9 mouse cellular contexts compared by ENCODE assay signal in genomic region chr10:93335828-93336461, GRCm38 (mm10). TPM values are rescaled to one million over a fixed set of nuclear protein-coding genes. Genes with fewer than 3 reads are reported as not detected.
A peak's percentile ranks its signal among the peaks of the same experiment; 100 is the strongest.
DNase-seq lines count a peak whose midpoint lies in the region; ATAC-seq lines count a peak whose summit lies in the region.
"Had no signal": no experiment of that assay in that cellular context is flagged by ENCODE, and none has a peak within 500 bp of the region (broad histone marks: within the 10 kb centered on the region; RNA-seq: fewer than 3 reads in every experiment).

No protein-coding gene starts in this region.

- H3K4me3 ChIP-seq in neural tube, embryonic 13.5 days = no peak overlapping the region
- no peak overlapping the region for H3K4me3 ChIP-seq in kidney, embryonic 16.5 days (ENCODE audit: low read length)

- no peaks in the 10 kb centered on the region for H3K36me3 ChIP-seq in neural tube, embryonic 13.5 days
- H3K36me3 ChIP-seq in kidney, embryonic 16.5 days (ENCODE audit: insufficient read depth, low read length) = no peaks in the 10 kb centered on the region
- H3K36me3 ChIP-seq: G1E had no signal

- DNase-seq in neural tube, embryonic 10.5 days (ENCODE audit: extremely low spot score, low spot score) = no peak
- peak; percentile 93 for DNase-seq in heart, adult 8-10 months (ENCODE audit: low spot score)
- peak; percentile 87 for DNase-seq in lung, postnatal 36 days
- DNase-seq in retina, embryonic 14.5 days (ENCODE audit: low spot score) = no peak
- DNase-seq in cerebellum, adult 11-12 months = no peak
- DNase-seq in left cerebral cortex, postnatal 25 days (ENCODE audit: low spot score in 2 of 2) = no peak

- intact Hi-C loops in left cerebral cortex, postnatal 25 days (cut with DNase I) = no loop called here

- peaks cover 13% of the 10 kb centered on the region; the same call in 1 of the 2 replicates for H3K4me1 ChIP-seq in neural tube, embryonic 13.5 days (replicated peaks)
- H3K4me1 ChIP-seq in kidney, embryonic 16.5 days (ENCODE audit: insufficient read depth, low read length) = peaks cover 7% of the 10 kb centered on the region; the same call in 1 of the 2 replicates

- 86% methylated on average over 16 of the region's 16 CpGs for WGBS in neural tube, embryonic 13.5 days
- 64% methylated on average over 16 of the region's 16 CpGs for WGBS in kidney, embryonic 16.5 days

- H3K27me3 ChIP-seq in neural tube, embryonic 13.5 days = no peaks in the 10 kb centered on the region
- no peaks in the 10 kb centered on the region for H3K27me3 ChIP-seq in kidney, embryonic 16.5 days (ENCODE audit: insufficient read depth, low read length)

- ATAC-seq in neural tube, embryonic 13.5 days (ENCODE audit: low read depth) = no peak
- ATAC-seq in kidney, embryonic 16.5 days (ENCODE audit: low FRiP score, low TSS enrichment) = peak; percentile 77

- no peak overlapping the region for H3K4me2 ChIP-seq in neural tube, embryonic 13.5 days
- no peak overlapping the region for H3K4me2 ChIP-seq in kidney, embryonic 16.5 days (replicated peaks; ENCODE audit: low read depth, low read length)

- no peaks in the 10 kb centered on the region for H3K9me3 ChIP-seq in neural tube, embryonic 13.5 days
- 0 out of 2 replicates have a peak, but pooled peaks cover 3% of the 10 kb centered on the region for H3K9me3 ChIP-seq in kidney, embryonic 16.5 days (ENCODE audit: low read length)
- H3K9me3 ChIP-seq: G1E had no signal

- no peak overlapping the region for H3K9ac ChIP-seq in neural tube, embryonic 13.5 days
- no peak overlapping the region for H3K9ac ChIP-seq in kidney, embryonic 16.5 days (replicated peaks; ENCODE audit: low read length)

- H3K27ac ChIP-seq in neural tube, embryonic 13.5 days (replicated peaks) = 0 out of 2 replicates have a peak overlapping the region, but pooled peaks have one; percentile 28
- H3K27ac ChIP-seq in kidney, embryonic 16.5 days (ENCODE audit: low read length) = peak overlapping the region; percentile 86

RNA-seq across cellular contexts. Expression of gene Elk3, which starts 25.0 kb away (rescaled TPM):
- polyA plus RNA-seq in neural tube, embryonic 13.5 days (2015; fragmentation: Nextera tagmentation; extraction: Ambion mirVana) = 15.1 and 18.3 TPM in 2 replicates
- 10 to 100 TPM; 32.0 to 37.6 (median 35.2) TPM for total RNA-seq in heart, adult 8-10 months (2022)
- 41.3 and 45.6 TPM in 2 replicates for polyA plus RNA-seq in kidney, embryonic 16.5 days (2015; fragmentation: Nextera tagmentation; extraction: Ambion mirVana)
- total RNA-seq in left cerebral cortex, postnatal 25 days (2021) = 10 to 100 TPM in 1 of 2 experiments, 1 to 10 TPM in 1; 9.6 to 12.4 TPM
- polyA plus RNA-seq: G1E had no signal

Comparison
In these comparisons a context has a peak if more than half of its experiments do, and no peak if none do; other contexts are left out.
1. DNase-seq: peak in heart, adult 8-10 months (single experiment) and lung, postnatal 36 days (single experiment); none in neural tube, embryonic 10.5 days (single experiment), retina, embryonic 14.5 days (single experiment), cerebellum, adult 11-12 months (single experiment) and left cerebral cortex, postnatal 25 days (0 of 2).